ENCODE assay signal across 16 mouse cellular contexts in the genomic region with DNA sequence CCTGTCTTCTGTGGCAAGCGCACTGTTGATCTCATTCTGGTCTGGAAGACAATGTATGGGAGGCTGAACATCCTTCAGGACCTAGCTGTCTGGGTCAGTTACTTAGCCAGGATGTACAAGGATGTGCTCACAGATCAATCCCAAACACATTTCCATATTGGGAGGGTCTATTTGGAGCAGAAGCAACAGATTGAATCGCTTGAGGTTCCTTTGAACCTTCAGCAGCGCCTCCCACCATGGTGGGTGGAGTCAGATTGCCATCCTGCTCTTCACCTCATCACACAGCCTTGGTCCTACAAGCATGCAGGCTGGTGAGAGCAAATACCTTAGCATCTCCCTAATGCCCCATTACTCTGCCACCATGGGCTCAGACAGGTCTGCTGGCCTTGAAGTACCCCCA. TPM values are rescaled to one million over a fixed set of nuclear protein-coding genes. Genes with fewer than 3 reads are reported as not detected.
DNase-seq lines count a peak whose midpoint lies in the region; ATAC-seq and TF ChIP-seq lines count a peak whose summit lies in the region.
"Had no signal": no experiment of that assay in that cellular context is flagged by ENCODE, and none has a peak within 500 bp of the region (broad histone marks: within the 10 kb centered on the region; RNA-seq: fewer than 3 reads in every experiment).

No protein-coding gene starts in this region.

- H3K9me3 ChIP-seq in lung, embryonic 15.5 days, result no peaks in the 10 kb centered on the region
- no peaks in the 10 kb centered on the region for H3K9me3 ChIP-seq in forebrain, postnatal 0 days (ENCODE audit: low read length)
- H3K9me3 ChIP-seq in midbrain, embryonic 11.5 days (ENCODE audit: control insufficient read depth, low read length), result no peaks in the 10 kb centered on the region
- H3K9me3 ChIP-seq: embryonic facial prominence, embryonic 15.5 days had no signal

- peak overlapping the region; percentile 94 for H3K27ac ChIP-seq in lung, embryonic 15.5 days
- H3K27ac ChIP-seq in forebrain, postnatal 0 days (ENCODE audit: low read depth, low read length), result peak overlapping the region; percentile 15; the same call in 1 of the 2 replicates
- H3K27ac ChIP-seq in midbrain, embryonic 11.5 days (ENCODE audit: low read depth, low read length), result no peak overlapping the region
- H3K27ac ChIP-seq: embryonic facial prominence, embryonic 15.5 days had no signal

- no peak for TF ChIP-seq POLR2A in lung, adult 2 months (IDR thresholded peaks at IDR 0.05; ENCODE audit: borderline replicate concordance, extremely low read depth, low read depth, low read length)

- peaks cover 75% of the 10 kb centered on the region for H3K4me1 ChIP-seq in lung, embryonic 15.5 days
- H3K4me1 ChIP-seq in lung, adult 2 months (ENCODE audit: control insufficient read depth, insufficient read depth, low read length), result peaks cover 4% of the 10 kb centered on the region
- H3K4me1 ChIP-seq in forebrain, postnatal 0 days (ENCODE audit: insufficient read depth), result peaks cover 42% of the 10 kb centered on the region
- peaks cover 75% of the 10 kb centered on the region for H3K4me1 ChIP-seq in midbrain, embryonic 11.5 days (ENCODE audit: control insufficient read depth, insufficient read depth, low read length)

- no peak overlapping the region for H3K9ac ChIP-seq in lung, embryonic 15.5 days
- H3K9ac ChIP-seq in forebrain, postnatal 0 days, result peak overlapping the region; percentile 99; the same call in 1 of the 2 replicates
- no peak overlapping the region; the same call in 1 of the 2 replicates for H3K9ac ChIP-seq in midbrain, embryonic 11.5 days (ENCODE audit: low read length)
- H3K9ac ChIP-seq: embryonic facial prominence, embryonic 15.5 days had no signal

- no peak for TF ChIP-seq CTCF in lung, adult 2 months (IDR thresholded peaks at IDR 0.05; ENCODE audit: insufficient read depth, low read length)
- no peak for TF ChIP-seq CTCF in forebrain, postnatal 0 days (IDR thresholded peaks at IDR 0.05; ENCODE audit: low read depth)

- H3K27me3 ChIP-seq in lung, embryonic 15.5 days, result peaks cover 55% of the 10 kb centered on the region
- 0 out of 2 replicates have a peak, but pooled peaks cover 2% of the 10 kb centered on the region for H3K27me3 ChIP-seq in forebrain, postnatal 0 days (ENCODE audit: insufficient read depth, low read length)
- no peaks in the 10 kb centered on the region; the same call in 1 of the 2 replicates for H3K27me3 ChIP-seq in midbrain, embryonic 11.5 days (ENCODE audit: control insufficient read depth, insufficient read depth, low read length)

- no peak overlapping the region for H3K4me2 ChIP-seq in lung, embryonic 15.5 days
- peak overlapping the region; percentile 61 for H3K4me2 ChIP-seq in forebrain, postnatal 0 days (ENCODE audit: low read depth)
- H3K4me2 ChIP-seq in midbrain, embryonic 11.5 days, result peak overlapping the region; percentile 76
- H3K4me2 ChIP-seq: embryonic facial prominence, embryonic 15.5 days had no signal

- 58% methylated on average over 3 of the region's 3 CpGs for WGBS in lung, embryonic 15.5 days
- 70% methylated on average over 3 of the region's 3 CpGs for WGBS in lung, adult 2 months
- WGBS in forebrain, postnatal 0 days, result 69% methylated on average over 3 of the region's 3 CpGs
- 57% methylated on average over 3 of the region's 3 CpGs for WGBS in midbrain, embryonic 11.5 days

- ATAC-seq in lung, embryonic 15.5 days (ENCODE audit: borderline replicate concordance, extremely low read depth, low FRiP score, low TSS enrichment), result no peak
- ATAC-seq in forebrain, postnatal 0 days, result no peak
- ATAC-seq in midbrain, embryonic 11.5 days (ENCODE audit: low FRiP score), result no peak
- no peak for ATAC-seq in inflammation-experienced regulatory T-cells, adult 6 months
- ATAC-seq in cerebellum, adult (ENCODE audit: insufficient number of reproducible peaks, low FRiP score, low TSS enrichment), result no peak
- ATAC-seq: intestine, postnatal 0 days had no signal

- H3K36me3 ChIP-seq in lung, embryonic 15.5 days, result no peaks in the 10 kb centered on the region
- no peaks in the 10 kb centered on the region for H3K36me3 ChIP-seq in forebrain, postnatal 0 days (ENCODE audit: insufficient read depth)
- no peaks in the 10 kb centered on the region for H3K36me3 ChIP-seq in midbrain, embryonic 11.5 days (ENCODE audit: control insufficient read depth, insufficient read depth, low read length)
- H3K36me3 ChIP-seq: embryonic facial prominence, embryonic 15.5 days had no signal

- H3K4me3 ChIP-seq in lung, embryonic 15.5 days, result no peak overlapping the region
- H3K4me3 ChIP-seq in lung, adult 2 months (replicated peaks; ENCODE audit: extremely low read depth, low read depth, low read length), result no peak overlapping the region
- 0 out of 2 replicates have a peak overlapping the region, but pooled peaks have one; percentile 87 for H3K4me3 ChIP-seq in forebrain, postnatal 0 days (ENCODE audit: low read depth, low read length)
- no peak overlapping the region; the same call in 1 of the 2 replicates for H3K4me3 ChIP-seq in midbrain, embryonic 11.5 days (ENCODE audit: low read depth, low read length)
- H3K4me3 ChIP-seq: embryonic facial prominence, embryonic 15.5 days; myocyte had no signal

- DNase-seq in lung, adult 2 months, result no peak
- no peak for DNase-seq in forebrain, postnatal 0 days
- no peak for DNase-seq in midbrain, embryonic 11.5 days (ENCODE audit: low spot score, missing footprints)
- no peak for DNase-seq in right cerebral cortex, postnatal 4 days
- no peak for DNase-seq in urinary bladder, postnatal 14 days (ENCODE audit: low spot score)
- DNase-seq: kidney, postnatal 36 days; lung, postnatal 4 days had no signal

RNA-seq across cellular contexts. Expression of gene AC124108.1, which starts 2.5 kb away (rescaled TPM):
- polyA plus RNA-seq in lung, embryonic 15.5 days (2015; fragmentation: Nextera tagmentation; extraction: Ambion mirVana), result 0.52 and 0.69 TPM in 2 replicates
- not detected in 2 replicates for polyA plus RNA-seq in lung, adult 2 months (2012; rRNA removed)
- total RNA-seq in forebrain, postnatal 0 days (2014; rRNA removed), result 3.4 and 5.0 TPM in 2 replicates
- 0.31 and 0.48 TPM in 2 replicates for polyA plus RNA-seq in forebrain, postnatal 0 days (2015; fragmentation: Nextera tagmentation; extraction: Ambion mirVana)
- 5.0 and 5.2 TPM in 2 replicates for polyA plus RNA-seq in midbrain, embryonic 11.5 days (2014; fragmentation: Nextera tagmentation; extraction: Ambion mirVana)
- not detected for polyA plus RNA-seq in inflammation-experienced regulatory T-cells, adult 6 months (2017; shearing (Covaris generic))
- total RNA-seq: liver, adult 2 months had no signal
- polyA plus RNA-seq: heart, postnatal 0 days; intestine, postnatal 0 days; liver, adult 2 months had no signal

RNA-seq across cellular contexts. Expression of gene Lemd1, which starts 2.6 kb away (rescaled TPM):
- 1.7 and 2.0 TPM in 2 replicates for polyA plus RNA-seq in lung, embryonic 15.5 days (2015; fragmentation: Nextera tagmentation; extraction: Ambion mirVana)
- polyA plus RNA-seq in lung, adult 2 months (2012; rRNA removed), result not detected in 2 replicates
- 13.3 and 14.9 TPM in 2 replicates for total RNA-seq in forebrain, postnatal 0 days (2014; rRNA removed)
- polyA plus RNA-seq in forebrain, postnatal 0 days (2015; fragmentation: Nextera tagmentation; extraction: Ambion mirVana), result 14.7 and 15.1 TPM in 2 replicates
- 10.7 and 12.9 TPM in 2 replicates for polyA plus RNA-seq in midbrain, embryonic 11.5 days (2014; fragmentation: Nextera tagmentation; extraction: Ambion mirVana)
- polyA plus RNA-seq in inflammation-experienced regulatory T-cells, adult 6 months (2017; shearing (Covaris generic)), result not detected
- total RNA-seq: liver, adult 2 months had no signal
- polyA plus RNA-seq: heart, postnatal 0 days; liver, adult 2 months had no signal

RNA-seq across cellular contexts. Expression of gene Gm10188, which starts 35.8 kb away (rescaled TPM):
- polyA plus RNA-seq in lung, embryonic 15.5 days (2015; fragmentation: Nextera tagmentation; extraction: Ambion mirVana), result not detected in 2 replicates
- polyA plus RNA-seq in lung, adult 2 months (2012; rRNA removed), result not detected in 2 replicates
- 0.92 TPM in 1 of 2 replicates, not detected in the other for total RNA-seq in forebrain, postnatal 0 days (2014; rRNA removed)
- not detected in 2 replicates for polyA plus RNA-seq in forebrain, postnatal 0 days (2015; fragmentation: Nextera tagmentation; extraction: Ambion mirVana)
- polyA plus RNA-seq in midbrain, embryonic 11.5 days (2014; fragmentation: Nextera tagmentation; extraction: Ambion mirVana), result 0.55 and 0.66 TPM in 2 replicates
- polyA plus RNA-seq in inflammation-experienced regulatory T-cells, adult 6 months (2017; shearing (Covaris generic)), result not detected
- total RNA-seq: liver, adult 2 months had no signal
- polyA plus RNA-seq: embryonic facial prominence, embryonic 15.5 days; gonadal fat pad, adult 2 months; heart, postnatal 0 days; intestine, postnatal 0 days; liver, adult 2 months; myocyte had no signal

RNA-seq across cellular contexts. Expression of gene Cdk18, which starts 54.3 kb away (rescaled TPM):
- polyA plus RNA-seq in lung, embryonic 15.5 days (2015; fragmentation: Nextera tagmentation; extraction: Ambion mirVana), result 6.5 and 7.7 TPM in 2 replicates
- 32.8 and 34.0 TPM in 2 replicates for polyA plus RNA-seq in lung, adult 2 months (2012; rRNA removed)
- total RNA-seq in forebrain, postnatal 0 days (2014; rRNA removed), result 2.6 and 3.2 TPM in 2 replicates
- 0.70 and 1.2 TPM in 2 replicates for polyA plus RNA-seq in forebrain, postnatal 0 days (2015; fragmentation: Nextera tagmentation; extraction: Ambion mirVana)
- polyA plus RNA-seq in midbrain, embryonic 11.5 days (2014; fragmentation: Nextera tagmentation; extraction: Ambion mirVana), result 0.14 and 0.19 TPM in 2 replicates
- not detected for polyA plus RNA-seq in inflammation-experienced regulatory T-cells, adult 6 months (2017; shearing (Covaris generic))
